Mouse (Mus musculus) kidney, embryonic 14.5 days (tissue): ENCODE measurements around the gene Pklr. TPM values are rescaled to one million over a fixed set of nuclear protein-coding genes. Genes with fewer than 3 reads are reported as not detected.
"Not testable (repeated sequence)": the region's sequence is repeated elsewhere in the genome, so short reads cannot be mapped to it uniquely, and the experiment has no call there.

ENCODE experiments used
- ATAC-seq: fragments of 200-750 bp; cut with Nextera tagmentation; 2 replicates; pipeline ENCODE4 v1.8.0; 2017; ENCODE audit warnings: moderate number of reproducible peaks, mild to moderate bottlenecking, moderate TSS enrichment, moderate library complexity; ENCODE audit not compliant: low FRiP score, low TSS enrichment
- H3K27ac ChIP-seq: fragments of 300-500 bp; sonication (generic); 2 replicates; pipeline ENCODE4 v1.5.1; 2014; ENCODE audit warnings: low read depth, mild to moderate bottlenecking, low read length, moderate library complexity, mixed read lengths
- H3K27me3 ChIP-seq: fragments of 300-500 bp; sonication (generic); 2 replicates; pipeline ENCODE4 v1.6.1; 2014; ENCODE audit warnings: mild to moderate bottlenecking, low read length; ENCODE audit not compliant: control insufficient read depth, insufficient read depth
- H3K36me3 ChIP-seq: fragments of 300-500 bp; sonication (generic); 2 replicates; pipeline ENCODE4 v1.6.1; 2014; ENCODE audit warnings: low read length, mixed read lengths; ENCODE audit not compliant: control insufficient read depth, insufficient read depth
- H3K4me1 ChIP-seq: fragments of 300-500 bp; sonication (generic); 2 replicates; pipeline ENCODE4 v1.6.1; 2014; ENCODE audit warnings: low read length, mixed read lengths; ENCODE audit not compliant: control insufficient read depth, insufficient read depth
- H3K4me2 ChIP-seq: fragments of 300-500 bp; sonication (generic); replicated peaks from 2 replicates; pipeline ENCODE4 v1.6.1; 2014; ENCODE audit warnings: low read depth, mild to moderate bottlenecking, low read length
- H3K4me3 ChIP-seq: fragments of 300-500 bp; sonication (generic); 2 replicates; pipeline ENCODE4 v1.5.1; 2014; ENCODE audit warnings: mild to moderate bottlenecking, low read length
- H3K9ac ChIP-seq: fragments of 300-500 bp; sonication (generic); 2 replicates; pipeline ENCODE4 v1.6.1; 2014; ENCODE audit warnings: low read depth, mild to moderate bottlenecking, low read length, moderate library complexity
- H3K9me3 ChIP-seq: fragments of 300-500 bp; sonication (generic); 2 replicates; pipeline ENCODE4 v1.6.1; 2016; ENCODE audit warnings: low read length; ENCODE audit not compliant: control insufficient read depth
- WGBS: fragments of 180-500 bp; shearing (Covaris S2); extraction: QIAGEN DNeasy Blood & Tissue Kit; methylation state at CpG from one replicate; pipeline ENCODE4 v1.1.7; 2014; 5-methylcytosine and 5-hydroxymethylcytosine counted together
- polyA plus RNA-seq: library from polyadenylated mRNA; unstranded; fragments of >200 nt; fragmentation: Nextera tagmentation; extraction: Ambion mirVana; gene quantifications from 2 replicates; pipeline ENCODE4 v1.2.1, GENCODE M21; 2014

Pklr gene
- polyA plus RNA-seq, 1 experiment from 2014 or later: 1.5 TPM

DNA sequence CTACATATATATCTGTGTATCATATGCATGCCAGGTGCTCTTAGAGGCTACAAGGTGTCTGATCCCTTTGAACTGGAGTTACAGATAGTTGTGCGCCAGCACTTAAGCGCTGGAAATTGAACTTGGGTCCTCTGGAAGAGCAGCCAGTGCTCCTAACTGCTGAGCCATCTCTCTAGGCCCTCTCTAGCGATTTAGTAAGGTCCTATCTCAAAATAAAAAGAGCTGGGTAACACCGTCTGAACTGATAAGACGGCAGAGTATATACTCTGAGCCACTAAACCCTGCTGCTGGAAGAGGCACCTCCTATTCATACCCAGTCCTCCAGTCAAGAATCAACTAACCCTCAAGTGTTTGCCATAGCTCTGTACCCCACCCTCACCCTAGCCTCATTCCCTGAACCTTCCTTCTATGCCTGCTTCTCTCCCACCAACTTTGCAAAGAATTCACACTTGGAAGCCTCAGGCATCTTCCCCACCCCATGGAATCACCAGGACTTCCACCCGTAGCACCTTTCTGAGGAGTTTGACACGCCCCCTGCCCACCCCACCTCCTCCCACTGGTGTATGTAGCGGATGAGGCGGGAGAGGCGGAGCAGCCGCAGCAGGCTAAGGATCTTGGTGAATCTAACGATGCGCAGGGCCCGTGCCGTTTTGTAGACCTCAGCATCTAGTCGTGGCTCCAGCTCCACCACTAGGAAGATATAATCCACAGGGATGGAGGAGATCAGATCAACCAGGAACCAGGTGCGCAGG, 16.3 kb downstream of the Pklr start:
- no peak overlapping the region for H3K4me2 ChIP-seq
- no peak overlapping the region for H3K9ac ChIP-seq
- ATAC-seq: no peak
- no peaks in the 10 kb centered on the region for H3K36me3 ChIP-seq
- 48% methylated on average over 17 of the region's 17 CpGs for WGBS
- H3K27ac ChIP-seq: no peak overlapping the region
- H3K4me3 ChIP-seq: no peak overlapping the region
- H3K27me3 ChIP-seq: peaks cover 27% of the 10 kb centered on the region; the same call in 1 of the 2 replicates
- H3K4me1 ChIP-seq: no peaks in the 10 kb centered on the region
- H3K9me3 ChIP-seq: no peaks in the 10 kb centered on the region

- Histone ChIP-seq H3K4me2 (no peak overlapping the region), H3K27me3 (peaks cover 7% of the 10 kb centered on the region; the same call in 1 of the 2 replicates), H3K27ac (no peak overlapping the region), H3K9me3 (no peaks in the 10 kb centered on the region), H3K36me3 (no peaks in the 10 kb centered on the region), H3K4me3 (no peak overlapping the region), H3K9ac (no peak overlapping the region), H3K4me1 (peaks cover 9% of the 10 kb centered on the region; the same call in 1 of the 2 replicates)
- ATAC-seq: no peak
- 89% methylated on average over 8 of the region's 8 CpGs for WGBS
Observed at GRCm38 (mm10) chr3:89156951-89157350, 21.0 kb downstream of the Pklr start.

GRCm38 (mm10) chr3:89158651-89159050, 22.7 kb downstream of the Pklr start:
- 16% methylated on average over 7 of the region's 7 CpGs for WGBS
- no peak overlapping the region for H3K4me2 ChIP-seq
- H3K4me3 ChIP-seq: no peak overlapping the region

GRCm38 (mm10) chr3:89159211-89159610, 23.3 kb downstream of the Pklr start:
- H3K4me3 ChIP-seq: peak overlapping the region; percentile 56
- H3K4me2 ChIP-seq: peak overlapping the region; percentile 98
- H3K27me3 ChIP-seq: peaks cover 7% of the 10 kb centered on the region; the same call in 1 of the 2 replicates
- H3K27ac ChIP-seq: no peak overlapping the region
- no peaks in the 10 kb centered on the region for H3K36me3 ChIP-seq
- WGBS: under 1% methylated on average over 13 of the region's 13 CpGs
- H3K9ac ChIP-seq: no peak overlapping the region
- no peaks in the 10 kb centered on the region for H3K9me3 ChIP-seq
- ATAC-seq: 0 out of 2 replicates have a peak, but pooled peaks have one; percentile 24
- H3K4me1 ChIP-seq: peaks cover 12% of the 10 kb centered on the region; the same call in 1 of the 2 replicates

More at GRCm38 (mm10) chr3:89158651-89159050, 22.7 kb downstream of the Pklr start:
- no peak for ATAC-seq
- Histone ChIP-seq H3K4me1 (peaks cover 9% of the 10 kb centered on the region; the same call in 1 of the 2 replicates), H3K9ac (no peak overlapping the region), H3K36me3 (no peaks in the 10 kb centered on the region), H3K27ac (no peak overlapping the region), H3K9me3 (no peaks in the 10 kb centered on the region), H3K27me3 (peaks cover 7% of the 10 kb centered on the region; the same call in 1 of the 2 replicates)

- no peaks in the 10 kb centered on the region for H3K9me3 ChIP-seq
- H3K4me2 ChIP-seq: peak within 1 kb of the TSS; percentile 98
- H3K36me3 ChIP-seq: no peaks in the 10 kb centered on the region
- peaks cover 7% of the 10 kb centered on the region; the same call in 1 of the 2 replicates for H3K27me3 ChIP-seq
- no peak within 1 kb of the TSS for H3K27ac ChIP-seq
- peak within 1 kb of the TSS; percentile 56 for H3K4me3 ChIP-seq
- peaks cover 12% of the 10 kb centered on the region; the same call in 1 of the 2 replicates for H3K4me1 ChIP-seq
- ATAC-seq: peak; percentile 72
- peak within 1 kb of the TSS; percentile 50; the same call in 1 of the 2 replicates for H3K9ac ChIP-seq
- WGBS: 1% methylated on average over 62 of the region's 66 CpGs
Observed at GRCm38 (mm10) chr3:89159616-89160344, 23.8 kb downstream of the Pklr start, which contains the start of gene Hcn3. TSS of gene Hcn3 (minus strand) at chr3:89160196.

GRCm38 (mm10) chr3:89161207-89161606, 25.3 kb downstream of the Pklr start:
- H3K4me1 ChIP-seq: peaks cover 21% of the 10 kb centered on the region
- not testable (repeated sequence) for H3K36me3 ChIP-seq, H3K27ac ChIP-seq, ATAC-seq, H3K4me3 ChIP-seq, H3K9ac ChIP-seq, H3K4me2 ChIP-seq, H3K9me3 ChIP-seq, H3K27me3 ChIP-seq

GRCm38 (mm10) chr3:89161786-89162185, 25.8 kb downstream of the Pklr start:
- 82% methylated on average over 4 of the region's 4 CpGs for WGBS

GRCm38 (mm10) chr3:89163123-89163522, 27.2 kb downstream of the Pklr start:
- peaks cover 15% of the 10 kb centered on the region for H3K36me3 ChIP-seq
- ATAC-seq: no peak
- H3K27me3 ChIP-seq: peaks cover 7% of the 10 kb centered on the region; the same call in 1 of the 2 replicates
- H3K9me3 ChIP-seq: no peaks in the 10 kb centered on the region
- 81% methylated on average over 1 of the region's 1 CpGs for WGBS
- no peak overlapping the region for H3K4me3 ChIP-seq
- H3K4me1 ChIP-seq: peaks cover 28% of the 10 kb centered on the region
- no peak overlapping the region for H3K9ac ChIP-seq
- no peak overlapping the region for H3K4me2 ChIP-seq
- H3K27ac ChIP-seq: no peak overlapping the region

More at GRCm38 (mm10) chr3:89161786-89162185, 25.8 kb downstream of the Pklr start:
- H3K9ac ChIP-seq: no peak overlapping the region
- no peak overlapping the region for H3K4me2 ChIP-seq
- no peak overlapping the region for H3K4me3 ChIP-seq
- peaks cover 7% of the 10 kb centered on the region; the same call in 1 of the 2 replicates for H3K27me3 ChIP-seq
- H3K27ac ChIP-seq: no peak overlapping the region
- peaks cover 25% of the 10 kb centered on the region for H3K4me1 ChIP-seq
- no peak for ATAC-seq
- peaks cover 2% of the 10 kb centered on the region for H3K36me3 ChIP-seq
- no peaks in the 10 kb centered on the region for H3K9me3 ChIP-seq
